Mouse (Mus musculus): Measurements from ENCODE around the gene Serpini1.

Gene Serpini1

GRCm38 (mm10) chr3:75557292-75557691, at the start of gene Serpini1:
TSS of gene Serpini1 (plus strand) at chr3:75557547.
- in situ Hi-C loops (cut with MboI), result no loop called here

- in situ Hi-C loops (cut with MboI), result loop anchor here (10.0 kb wide), 1 partner anchor 293 kb away; no protein-coding TSS in a partner anchor
Measured at GRCm38 (mm10) chr3:75517631-75518250, 39.6 kb upstream of the Serpini1 start.

GRCm38 (mm10) chr3:75521314-75521713, 36.0 kb upstream of the Serpini1 start:
- in situ Hi-C loops (cut with MboI), result no loop called here

GRCm38 (mm10) chr3:75522527-75522926, 34.8 kb upstream of the Serpini1 start:
- in situ Hi-C loops (cut with MboI), result no loop called here

GRCm38 (mm10) chr3:75531074-75531473, 26.3 kb upstream of the Serpini1 start:
- in situ Hi-C loops (cut with MboI), result no loop called here

GRCm38 (mm10) chr3:75534045-75534834, 23.1 kb upstream of the Serpini1 start:
- in situ Hi-C loops (cut with MboI), result no loop called here

GRCm38 (mm10) chr3:75541259-75541658, 16.1 kb upstream of the Serpini1 start:
- in situ Hi-C loops (cut with MboI), result no loop called here

GRCm38 (mm10) chr3:75542852-75543251, 14.5 kb upstream of the Serpini1 start:
- in situ Hi-C loops (cut with MboI), result no loop called here

GRCm38 (mm10) chr3:75544287-75544686, 13.1 kb upstream of the Serpini1 start:
- in situ Hi-C loops (cut with MboI), result no loop called here

GRCm38 (mm10) chr3:75551248-75551647, 6.1 kb upstream of the Serpini1 start:
- in situ Hi-C loops (cut with MboI), result no loop called here

GRCm38 (mm10) chr3:75556121-75556694, 1.1 kb upstream of the Serpini1 start:
- in situ Hi-C loops (cut with MboI), result no loop called here

GRCm38 (mm10) chr3:75556695-75557291, 554 bp upstream of the Serpini1 start, which contains the start of gene Pdcd10:
TSS of gene Pdcd10 (minus strand) at chr3:75556856.
- in situ Hi-C loops (cut with MboI), result no loop called here

- in situ Hi-C loops (cut with MboI), result no loop called here
Measured at GRCm38 (mm10) chr3:75574074-75574473, 16.7 kb downstream of the Serpini1 start.

GRCm38 (mm10) chr3:75575582-75575981, 18.2 kb downstream of the Serpini1 start:
- in situ Hi-C loops (cut with MboI), result no loop called here

GRCm38 (mm10) chr3:75579352-75579751, 22.0 kb downstream of the Serpini1 start:
- in situ Hi-C loops (cut with MboI), result no loop called here

GRCm38 (mm10) chr3:75583293-75583692, 25.9 kb downstream of the Serpini1 start:
- in situ Hi-C loops (cut with MboI), result no loop called here

- in situ Hi-C loops (cut with MboI), result no loop called here
Measured at GRCm38 (mm10) chr3:75584898-75585297, 27.6 kb downstream of the Serpini1 start.

- in situ Hi-C loops (cut with MboI), result no loop called here
Measured at GRCm38 (mm10) chr3:75611019-75611418, 53.7 kb downstream of the Serpini1 start.

- in situ Hi-C loops (cut with MboI), result no loop called here
Measured at GRCm38 (mm10) chr3:75624627-75625026, 67.3 kb downstream of the Serpini1 start.

GRCm38 (mm10) chr3:75630988-75631615, 73.8 kb downstream of the Serpini1 start:
- in situ Hi-C loops (cut with MboI), result no loop called here

- in situ Hi-C loops (cut with MboI), result no loop called here
Measured at GRCm38 (mm10) chr3:75633221-75633620, 75.9 kb downstream of the Serpini1 start.

- in situ Hi-C loops (cut with MboI), result no loop called here
Measured at GRCm38 (mm10) chr3:75633635-75634034, 76.3 kb downstream of the Serpini1 start.
